In the genomic region with DNA sequence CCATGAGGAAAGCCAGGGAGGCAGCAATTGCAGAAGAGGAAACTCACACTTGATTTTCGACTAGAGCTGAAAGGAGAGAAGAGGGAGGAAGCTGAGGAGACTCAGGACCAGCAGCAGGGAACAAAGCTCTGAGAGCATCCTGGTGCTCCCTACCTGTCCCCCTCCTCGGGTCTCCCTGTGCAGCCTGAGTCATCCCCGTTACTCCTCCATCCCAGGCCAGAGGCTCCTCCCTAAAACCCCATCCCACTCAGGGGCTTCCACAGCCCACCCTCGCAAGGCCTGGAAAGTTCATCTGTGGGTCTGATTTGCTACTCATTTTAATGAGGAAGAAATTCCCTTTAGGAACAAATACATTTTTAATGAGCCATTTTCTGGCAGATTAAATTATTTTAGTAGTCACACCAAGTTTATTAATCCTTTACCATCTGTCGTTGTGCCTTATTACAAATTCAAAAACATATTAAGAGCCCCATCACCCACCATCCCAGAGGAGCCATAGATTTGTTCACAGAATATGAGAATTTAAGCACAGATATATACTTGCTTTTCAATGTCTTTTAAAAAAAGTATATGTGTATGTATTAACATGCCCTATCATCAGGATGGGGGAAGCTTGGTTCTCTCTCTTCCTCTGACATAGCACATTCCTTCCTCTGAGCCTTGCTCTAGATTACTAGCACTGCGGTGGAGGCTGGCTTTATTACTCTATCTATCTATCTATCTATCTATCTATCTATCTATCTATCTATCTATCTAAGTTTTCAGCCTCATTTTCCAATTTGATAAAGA, we compare ENCODE assay signal across 23 mouse cellular contexts. TPM values are rescaled to one million over a fixed set of nuclear protein-coding genes. Genes with fewer than 3 reads are reported as not detected.
A peak's percentile ranks its signal among the peaks of the same experiment; 100 is the strongest.
DNase-seq lines count a peak whose midpoint lies in the region; ATAC-seq lines count a peak whose summit lies in the region.
"Had no signal": no experiment of that assay in that cellular context is flagged by ENCODE, and none has a peak within 500 bp of the region (broad histone marks: within the 10 kb centered on the region; RNA-seq: fewer than 3 reads in every experiment).

No protein-coding gene starts in this region.

- no peak overlapping the region for H3K4me2 ChIP-seq in heart, embryonic 11.5 days
- H3K4me2 ChIP-seq in midbrain, embryonic 14.5 days (ENCODE audit: low read length) = no peak overlapping the region
- H3K4me2 ChIP-seq in neural tube, embryonic 14.5 days (ENCODE audit: low read depth, low read length) = no peak overlapping the region
- H3K4me2 ChIP-seq: limb, embryonic 12.5 days; liver, embryonic 11.5 days; midbrain, embryonic 12.5 days had no signal

- H3K9me3 ChIP-seq in heart, embryonic 11.5 days (replicated peaks; ENCODE audit: control insufficient read depth, low read length) = no peaks in the 10 kb centered on the region
- no peaks in the 10 kb centered on the region for H3K9me3 ChIP-seq in midbrain, embryonic 14.5 days (ENCODE audit: control insufficient read depth, low read length)
- no peaks in the 10 kb centered on the region for H3K9me3 ChIP-seq in neural tube, embryonic 14.5 days (ENCODE audit: control insufficient read depth, low read length)
- H3K9me3 ChIP-seq: G1E; limb, embryonic 12.5 days; midbrain, embryonic 12.5 days had no signal

- no peak for ATAC-seq in heart, embryonic 11.5 days (replicated peaks; ENCODE audit: insufficient number of reproducible peaks, low FRiP score, low TSS enrichment)
- peak; percentile 53; the same call in 1 of the 2 replicates for ATAC-seq in midbrain, embryonic 14.5 days (ENCODE audit: low FRiP score, low TSS enrichment)
- peak; percentile 65 for ATAC-seq in neural tube, embryonic 14.5 days (ENCODE audit: low read depth)
- ATAC-seq: liver, postnatal 0 days; lung, postnatal 0 days; Patski had no signal

- no peak overlapping the region for H3K9ac ChIP-seq in heart, embryonic 11.5 days (ENCODE audit: low read depth, low read length)
- H3K9ac ChIP-seq in midbrain, embryonic 14.5 days (replicated peaks; ENCODE audit: low read length) = no peak overlapping the region
- H3K9ac ChIP-seq in neural tube, embryonic 14.5 days (replicated peaks; ENCODE audit: low read depth, low read length) = no peak overlapping the region
- H3K9ac ChIP-seq: limb, embryonic 12.5 days; liver, postnatal 0 days; midbrain, embryonic 12.5 days had no signal

- no peaks in the 10 kb centered on the region; the same call in 1 of the 2 replicates for H3K27me3 ChIP-seq in heart, embryonic 11.5 days (ENCODE audit: control insufficient read depth, insufficient read depth, low read length)
- no peaks in the 10 kb centered on the region for H3K27me3 ChIP-seq in midbrain, embryonic 14.5 days (ENCODE audit: control insufficient read depth, insufficient read depth, low read length)
- no peaks in the 10 kb centered on the region for H3K27me3 ChIP-seq in neural tube, embryonic 14.5 days (ENCODE audit: control insufficient read depth, insufficient read depth, low read length)
- H3K27me3 ChIP-seq: CH12.LX; limb, embryonic 12.5 days; midbrain, embryonic 12.5 days had no signal

- no peak overlapping the region for H3K27ac ChIP-seq in heart, embryonic 11.5 days (ENCODE audit: low read depth, low read length)
- 0 out of 2 replicates have a peak overlapping the region, but pooled peaks have one; percentile 10 for H3K27ac ChIP-seq in midbrain, embryonic 14.5 days (replicated peaks; ENCODE audit: low read depth, low read length)
- peak overlapping the region; percentile 13 for H3K27ac ChIP-seq in neural tube, embryonic 14.5 days (ENCODE audit: low read depth, low read length)
- H3K27ac ChIP-seq: heart, adult 2 months; limb, embryonic 12.5 days; macrophage; midbrain, embryonic 12.5 days had no signal

- WGBS in heart, embryonic 11.5 days (ENCODE audit: insufficient replicate concordance) = 68% methylated on average over 6 of the region's 6 CpGs
- WGBS in midbrain, embryonic 14.5 days = 61% methylated on average over 6 of the region's 6 CpGs
- 64% methylated on average over 6 of the region's 6 CpGs for WGBS in neural tube, embryonic 14.5 days

- no peaks in the 10 kb centered on the region for H3K36me3 ChIP-seq in heart, embryonic 11.5 days (ENCODE audit: control insufficient read depth, insufficient read depth, low read length)
- H3K36me3 ChIP-seq in midbrain, embryonic 14.5 days (ENCODE audit: control insufficient read depth, insufficient read depth, low read length) = no peaks in the 10 kb centered on the region
- no peaks in the 10 kb centered on the region for H3K36me3 ChIP-seq in neural tube, embryonic 14.5 days (ENCODE audit: control insufficient read depth, insufficient read depth, low read length)
- H3K36me3 ChIP-seq: G1E; limb, embryonic 12.5 days; midbrain, embryonic 12.5 days had no signal

- no peak overlapping the region for H3K4me3 ChIP-seq in heart, embryonic 11.5 days (ENCODE audit: low read depth, low read length)
- H3K4me3 ChIP-seq in midbrain, embryonic 14.5 days (replicated peaks; ENCODE audit: low read depth, low read length) = no peak overlapping the region
- H3K4me3 ChIP-seq in neural tube, embryonic 14.5 days (ENCODE audit: low read depth, low read length) = no peak overlapping the region
- H3K4me3 ChIP-seq: heart, adult 2 months; limb, embryonic 12.5 days; midbrain, embryonic 12.5 days had no signal

- H3K4me1 ChIP-seq in heart, embryonic 11.5 days (ENCODE audit: control insufficient read depth, insufficient read depth, low read length) = no peaks in the 10 kb centered on the region
- H3K4me1 ChIP-seq in midbrain, embryonic 14.5 days (ENCODE audit: control insufficient read depth, insufficient read depth, low read length) = no peaks in the 10 kb centered on the region
- H3K4me1 ChIP-seq in neural tube, embryonic 14.5 days (ENCODE audit: control insufficient read depth, insufficient read depth, low read length) = no peaks in the 10 kb centered on the region
- H3K4me1 ChIP-seq: limb, embryonic 12.5 days; midbrain, embryonic 12.5 days had no signal

- peak; percentile 65 for DNase-seq in heart, adult 11 months
- peak; percentile 30 to 44 for DNase-seq in layer of hippocampus, postnatal 36 days
- no peak for DNase-seq in layer of hippocampus, adult 8-10 months (ENCODE audit: low spot score in 2 of 2)
- DNase-seq in midbrain, embryonic 14.5 days = peak; percentile 14
- DNase-seq in spleen, postnatal 10 days (ENCODE audit: low spot score in 2 of 2) = no peak
- DNase-seq: B cell, adult 2 months; cerebellum, adult 11-12 months; cerebellum, postnatal 10 days; gastrocnemius, postnatal 25 days; heart, adult 2 months; kidney, postnatal 10 days; liver, postnatal 0 days; thymus, postnatal 25 days had no signal

RNA-seq across cellular contexts. Expression of gene Thbs4, which starts 29.0 kb away (rescaled TPM):
- 39.4 and 52.7 TPM in 2 replicates for polyA plus RNA-seq in heart, embryonic 11.5 days (2014; fragmentation: Nextera tagmentation; extraction: Ambion mirVana)
- 10 to 100 TPM; 17.3 to 21.4 TPM for total RNA-seq in layer of hippocampus, postnatal 36 days (2021)
- total RNA-seq in layer of hippocampus, adult 8-10 months (2022) = 10 to 100 TPM; 16.2 to 32.8 (median 25.5) TPM
- 0.19 and 2.9 TPM in 2 replicates for polyA plus RNA-seq in midbrain, embryonic 14.5 days (2014; fragmentation: Nextera tagmentation; extraction: Ambion mirVana)
- polyA plus RNA-seq in neural tube, embryonic 14.5 days (2014; fragmentation: Nextera tagmentation; extraction: Ambion mirVana) = 1.4 and 2.3 TPM in 2 replicates
- total RNA-seq: CH12.LX, G1E had no signal
- polyA plus RNA-seq: G1E, macrophage, Patski had no signal

Comparison
In these comparisons a context has a peak if more than half of its experiments do, and no peak if none do; other contexts are left out.
1. DNase-seq: peak in heart, adult 11 months (single experiment), layer of hippocampus, postnatal 36 days (2 of 2) and midbrain, embryonic 14.5 days (single experiment); none in layer of hippocampus, adult 8-10 months (0 of 2) and spleen, postnatal 10 days (0 of 2).
2. RNA of gene Thbs4, which starts 29.0 kb away (polyA plus RNA-seq): 39.4 to 52.7 TPM in heart, embryonic 11.5 days; 0.19 to 2.9 TPM in midbrain, embryonic 14.5 days and 1.4 to 2.3 TPM in neural tube, embryonic 14.5 days; every median in the first group is over 10 times any median in the second.